Mouse (Mus musculus) thymus, postnatal 36 days (tissue): Measurements from ENCODE around the gene Mreg.
"Not testable (repeated sequence)": the region's sequence is repeated elsewhere in the genome, so short reads cannot be mapped to it uniquely, and the experiment has no call there.

Source experiments
- DNase-seq, 2 experiments: peaks; one replicate each; pipeline ENCODE4 v3.0.0; 2022; ENCODE audit warnings: mixed read lengths in 2 of 2

The Mreg gene

GRCm38 (mm10) chr1:72211701-72212699 is at the start of gene Mreg:
Gene Mreg (minus strand): TSS chr1:72212307.
- peak; percentile 30 to 36 for DNase-seq

GRCm38 (mm10) chr1:72256381-72257256 is 44.5 kb upstream of the Mreg start:
- DNase-seq: no peak

- no peak for DNase-seq
These were observed 43.7 kb upstream of the Mreg start for GRCm38 (mm10) chr1:72255854-72256175.

GRCm38 (mm10) chr1:72255062-72255853 is 43.2 kb upstream of the Mreg start:
- DNase-seq: peak; percentile 25 to 49

- DNase-seq: peak; percentile 85 to 86
These were observed 42.5 kb upstream of the Mreg start for GRCm38 (mm10) chr1:72254545-72255061.

GRCm38 (mm10) chr1:72253881-72254491 is 41.9 kb upstream of the Mreg start:
- DNase-seq: peak in 1 of 2 experiments; percentile 12

- no peak for DNase-seq
These were observed 39.7 kb upstream of the Mreg start for GRCm38 (mm10) chr1:72251806-72252205.

- not testable (repeated sequence) for DNase-seq
These were observed 36.2 kb upstream of the Mreg start for GRCm38 (mm10) chr1:72248226-72248737.

- no peak for DNase-seq
These were observed 32.4 kb upstream of the Mreg start for GRCm38 (mm10) chr1:72244317-72245036.

- peak; percentile 95 for DNase-seq
These were observed 31.7 kb upstream of the Mreg start for GRCm38 (mm10) chr1:72243656-72244316.

- no peak for DNase-seq
These were observed 30.6 kb upstream of the Mreg start for GRCm38 (mm10) chr1:72242581-72243143.

- DNase-seq: not testable (repeated sequence)
These were observed 27.0 kb upstream of the Mreg start for GRCm38 (mm10) chr1:72239113-72239512.

- no peak for DNase-seq
These were observed 26.0 kb upstream of the Mreg start for GRCm38 (mm10) chr1:72238016-72238580.

GRCm38 (mm10) chr1:72237007-72237775 is 25.1 kb upstream of the Mreg start:
- DNase-seq: peak in 1 of 2 experiments; percentile 23

GRCm38 (mm10) chr1:72236363-72237006 is 24.4 kb upstream of the Mreg start:
- peak; percentile 51 to 59 for DNase-seq

- DNase-seq: not testable (repeated sequence)
These were observed 20.5 kb upstream of the Mreg start for GRCm38 (mm10) chr1:72232592-72232991.

- DNase-seq: no peak
These were observed 16.9 kb upstream of the Mreg start for GRCm38 (mm10) chr1:72228974-72229373.

- DNase-seq: no peak
These were observed 15.4 kb upstream of the Mreg start for GRCm38 (mm10) chr1:72227546-72227945.
